Mouse (Mus musculus): ENCODE measurements around the gene Hist1h2bh.
A peak's percentile ranks its signal among the peaks of the same experiment; 100 is the strongest.

DNA sequence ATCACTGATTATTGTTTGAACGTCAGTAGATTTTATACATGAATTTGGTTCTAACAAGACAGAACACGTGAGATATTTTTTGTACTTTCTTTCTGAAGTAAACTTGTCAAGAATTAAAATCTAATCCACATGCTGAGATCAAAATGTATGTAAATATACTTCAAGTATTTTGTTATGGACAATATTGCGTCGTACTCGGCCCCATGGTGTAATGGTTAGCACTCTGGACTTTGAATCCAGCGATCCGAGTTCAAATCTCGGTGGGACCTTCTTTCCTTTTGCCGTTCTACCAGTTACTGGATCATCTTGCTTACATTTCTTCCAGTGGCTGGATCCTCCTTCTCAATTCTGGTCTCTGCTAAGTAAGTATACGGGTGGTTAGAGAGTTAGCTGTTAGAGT is 23.8 kb downstream of the Hist1h2bh start:
- TF ChIP-seq CTCF (IDR thresholded peaks at IDR 0.05; ENCODE audit: low read depth) (no peak), EP300 (IDR thresholded peaks at IDR 0.05; ENCODE audit: low read depth) (peak; percentile 26; the same call in 1 of the 2 replicates)
